Mouse (Mus musculus) MEL (cell line): Measurements from ENCODE around the gene Iba57. TPM values are rescaled to one million over a fixed set of nuclear protein-coding genes. Genes with fewer than 3 reads are reported as not detected.
"Not testable (repeated sequence)": the region's sequence is repeated elsewhere in the genome, so short reads cannot be mapped to it uniquely, and the experiment has no call there.

Experiments
- DNase-seq: peaks from one replicate; pipeline ENCODE4 v3.0.0; 2011; ENCODE audit warnings: low read depth, low spot score
- H3K27ac ChIP-seq: 2 replicates; pipeline ENCODE4 v1.5.1; 2012; ENCODE audit warnings: low read depth, mild to moderate bottlenecking, control low read depth, low read length, moderate library complexity; ENCODE audit not compliant: control insufficient read depth
- H3K27me3 ChIP-seq, 2 experiments: fragments of 150-350 bp in 1 of 2; sonication (generic) in 1 of 2; 2 replicates each; pipeline ENCODE4 v1.6.1; 2012; ENCODE audit warnings: low read length in 2 of 2, mild to moderate bottlenecking in 2 of 2, improper control_type of control experiment in 1 of 2, moderate library complexity in 1 of 2; ENCODE audit not compliant: insufficient read depth in 2 of 2, control insufficient read depth in 1 of 2
- H3K36me3 ChIP-seq, 2 experiments: 2 replicates each; pipeline ENCODE4 v1.6.1; 2012 to 2014; ENCODE audit warnings: low read length in 2 of 2, improper control_type of control experiment in 1 of 2, inconsistent platforms in 1 of 2, mild to moderate bottlenecking in 1 of 2; ENCODE audit not compliant: insufficient read depth in 2 of 2, control insufficient read depth in 1 of 2
- H3K4me1 ChIP-seq, 2 experiments: fragments of 150-350 bp in 1 of 2; sonication (generic) in 1 of 2; 2 replicates each; pipeline ENCODE4 v1.6.1; 2012; ENCODE audit warnings: low read length in 2 of 2, improper control_type of control experiment in 1 of 2, mild to moderate bottlenecking in 1 of 2; ENCODE audit not compliant: insufficient read depth in 2 of 2, control insufficient read depth in 1 of 2
- H3K4me3 ChIP-seq, 2 experiments: fragments of 150-350 bp in 1 of 2; sonication (generic) in 1 of 2; 2 replicates each; pipeline ENCODE4 v1.5.1; 2012; ENCODE audit warnings: low read depth in 2 of 2, low read length in 2 of 2, mild to moderate bottlenecking in 2 of 2, moderate library complexity in 2 of 2, control low read depth in 1 of 2, improper control_type of control experiment in 1 of 2; ENCODE audit not compliant: control insufficient read depth in 1 of 2, insufficient read depth in 1 of 2
- H3K79me2 ChIP-seq: 2 replicates; pipeline ENCODE4 v1.6.1; 2012; ENCODE audit warnings: mild to moderate bottlenecking, low read length, moderate library complexity; ENCODE audit not compliant: control insufficient read depth, poor library complexity, insufficient read depth
- H3K9ac ChIP-seq: 2 replicates; pipeline ENCODE4 v1.6.1; 2012; ENCODE audit warnings: low read depth, mild to moderate bottlenecking, control low read depth, low read length, moderate library complexity; ENCODE audit not compliant: control insufficient read depth, poor library complexity, severe bottlenecking
- H3K9me3 ChIP-seq: fragments of 150-350 bp; sonication (generic); replicated peaks from 2 replicates; pipeline ENCODE4 v1.6.1; 2012; ENCODE audit warnings: mild to moderate bottlenecking, low read length, improper control_type of control experiment, moderate library complexity; ENCODE audit not compliant: insufficient read depth
- BHLHE40 ChIP-seq: IDR thresholded peaks from 2 replicates; pipeline ENCODE4 v1.6.1; 2012; ENCODE audit warnings: low read depth, mild to moderate bottlenecking, inconsistent platforms, low read length, improper control_type of control experiment, borderline replicate concordance
- CHD2 ChIP-seq: IDR thresholded peaks from 2 replicates; pipeline ENCODE4 v1.6.1; 2011; ENCODE audit warnings: low read length, improper control_type of control experiment
- CTCF ChIP-seq, 3 experiments: IDR thresholded peaks in 2 of 3; conservative IDR thresholded peaks in 1 of 3; 2 replicates each; pipeline ENCODE4 v1.5.1; 2011 to 2012; ENCODE audit warnings: low read length in 3 of 3, low read depth in 2 of 3, mild to moderate bottlenecking in 2 of 3, improper control_type of control experiment in 1 of 3, inconsistent platforms in 1 of 3, mixed read lengths in 1 of 3, moderate library complexity in 1 of 3; ENCODE audit not compliant: control insufficient read depth in 1 of 3, insufficient read depth in 1 of 3, poor library complexity in 1 of 3, severe bottlenecking in 1 of 3
- EP300 ChIP-seq, 2 experiments: IDR thresholded peaks; 2 replicates each; pipeline ENCODE4 v1.6.1; 2011; ENCODE audit warnings: improper control_type of control experiment in 2 of 2, low read length in 2 of 2, low read depth in 1 of 2, mild to moderate bottlenecking in 1 of 2
- GATA1 ChIP-seq: IDR thresholded peaks from 2 replicates; pipeline ENCODE4 v1.6.1; 2011; ENCODE audit warnings: low read depth, low read length, improper control_type of control experiment
- HCFC1 ChIP-seq: IDR thresholded peaks from 2 replicates; pipeline ENCODE4 v1.6.1; 2012; ENCODE audit warnings: low read depth, mild to moderate bottlenecking, inconsistent platforms, low read length, improper control_type of control experiment, moderate library complexity
- KAT2A ChIP-seq: conservative IDR thresholded peaks from 2 replicates; pipeline ENCODE4 v1.6.1; 2012; ENCODE audit warnings: low read depth, low read length, improper control_type of control experiment, inconsistent platforms
- MAFK ChIP-seq: IDR thresholded peaks from 2 replicates; pipeline ENCODE4 v1.6.1; 2011; ENCODE audit warnings: low read depth, mild to moderate bottlenecking, low read length, improper control_type of control experiment, borderline replicate concordance
- MAX ChIP-seq: IDR thresholded peaks from 2 replicates; pipeline ENCODE4 v1.6.1; 2011; ENCODE audit warnings: low read length, improper control_type of control experiment
- MAZ ChIP-seq: IDR thresholded peaks from 2 replicates; pipeline ENCODE4 v1.6.1; 2012; ENCODE audit warnings: low read depth, mild to moderate bottlenecking, inconsistent platforms, low read length, improper control_type of control experiment
- MXI1 ChIP-seq: IDR thresholded peaks from 2 replicates; pipeline ENCODE4 v1.6.1; 2011; ENCODE audit warnings: mild to moderate bottlenecking, low read depth, low read length, improper control_type of control experiment
- MYC ChIP-seq: IDR thresholded peaks from 2 replicates; pipeline ENCODE4 v1.6.1; 2011; ENCODE audit warnings: low read depth, mild to moderate bottlenecking, low read length, improper control_type of control experiment, moderate library complexity
- NELFE ChIP-seq: IDR thresholded peaks from 2 replicates; pipeline ENCODE4 v1.6.1; 2011; ENCODE audit warnings: low read depth, low read length, improper control_type of control experiment
- NRF1 ChIP-seq: IDR thresholded peaks from 2 replicates; pipeline ENCODE4 v1.6.1; 2014; ENCODE audit warnings: low read depth, mild to moderate bottlenecking, inconsistent platforms, low read length, improper control_type of control experiment, moderate library complexity; ENCODE audit not compliant: poor library complexity, insufficient read depth, severe bottlenecking
- POLR2A ChIP-seq, 2 experiments: IDR thresholded peaks; 2 replicates each; pipeline ENCODE4 v1.6.1; 2011 to 2012; ENCODE audit warnings: low read length in 2 of 2, mild to moderate bottlenecking in 2 of 2, control low read depth in 1 of 2, improper control_type of control experiment in 1 of 2, low read depth in 1 of 2, moderate library complexity in 1 of 2; ENCODE audit not compliant: control insufficient read depth in 1 of 2, insufficient read depth in 1 of 2, poor library complexity in 1 of 2
- POLR2AphosphoS2 ChIP-seq: IDR thresholded peaks from 2 replicates; pipeline ENCODE4 v1.6.1; 2011; ENCODE audit warnings: low read length, improper control_type of control experiment
- POLR2AphosphoS5 ChIP-seq: IDR thresholded peaks from 2 replicates; pipeline ENCODE4 v1.6.1; 2012; ENCODE audit warnings: low read depth, borderline replicate concordance, mild to moderate bottlenecking, inconsistent platforms, low read length, moderate library complexity, mixed read lengths
- RAD21 ChIP-seq: IDR thresholded peaks from 2 replicates; pipeline ENCODE4 v1.6.1; 2011; ENCODE audit warnings: mild to moderate bottlenecking, low read depth, low read length, improper control_type of control experiment
- RCOR1 ChIP-seq: IDR thresholded peaks from 2 replicates; pipeline ENCODE4 v1.6.1; 2012; ENCODE audit warnings: low read depth, mild to moderate bottlenecking, inconsistent platforms, low read length, improper control_type of control experiment
- SIN3A ChIP-seq: IDR thresholded peaks from 2 replicates; pipeline ENCODE4 v1.6.1; 2012; ENCODE audit warnings: low read length, improper control_type of control experiment, inconsistent platforms
- SMC3 ChIP-seq: IDR thresholded peaks from 2 replicates; pipeline ENCODE4 v1.6.1; 2011; ENCODE audit warnings: low read depth, low read length, improper control_type of control experiment
- TCF12 ChIP-seq: IDR thresholded peaks from 2 replicates; pipeline ENCODE4 v1.6.1; 2014; ENCODE audit warnings: low read depth, mild to moderate bottlenecking, inconsistent platforms, low read length, improper control_type of control experiment, moderate library complexity
- ZC3H11A ChIP-seq: IDR thresholded peaks from 2 replicates; pipeline ENCODE4 v1.6.1; 2012; ENCODE audit warnings: low read depth, mild to moderate bottlenecking, inconsistent platforms, low read length, improper control_type of control experiment
- ZKSCAN1 ChIP-seq: IDR thresholded peaks from 2 replicates; pipeline ENCODE4 v1.6.1; 2012; ENCODE audit warnings: low read depth, mild to moderate bottlenecking, inconsistent platforms, low read length, improper control_type of control experiment, moderate library complexity
- ZMIZ1 ChIP-seq: IDR thresholded peaks from 2 replicates; pipeline ENCODE4 v1.6.1; 2012; ENCODE audit warnings: low read depth, mild to moderate bottlenecking, inconsistent platforms, low read length, improper control_type of control experiment, moderate library complexity
- polyA plus RNA-seq, 2 experiments: library from polyadenylated mRNA; stranded (reverse) in 1 of 2; unstranded in 1 of 2; fragments of >175 nt in 1 of 2; fragments of >200 nt in 1 of 2; gene quantifications; 2 replicates each; pipeline versions ENCODE4 v1.2.1 to v1.2.4; 2012; ENCODE audit warnings: low replicate concordance in 2 of 2, low read depth in 1 of 2; ENCODE audit not compliant: insufficient read length in 2 of 2, insufficient read depth in 1 of 2, missing spikeins in 1 of 2
- total RNA-seq: library from RNA; depleted of rRNA; stranded (reverse); fragments of 300-350 nt; gene quantifications from 2 replicates; pipeline ENCODE4 v1.2.3, GENCODE M21; 2012

Iba57 gene
- total and polyA plus RNA-seq, 3 experiments, result 14.7 to 18.8 TPM; not detected in 1

DNA sequence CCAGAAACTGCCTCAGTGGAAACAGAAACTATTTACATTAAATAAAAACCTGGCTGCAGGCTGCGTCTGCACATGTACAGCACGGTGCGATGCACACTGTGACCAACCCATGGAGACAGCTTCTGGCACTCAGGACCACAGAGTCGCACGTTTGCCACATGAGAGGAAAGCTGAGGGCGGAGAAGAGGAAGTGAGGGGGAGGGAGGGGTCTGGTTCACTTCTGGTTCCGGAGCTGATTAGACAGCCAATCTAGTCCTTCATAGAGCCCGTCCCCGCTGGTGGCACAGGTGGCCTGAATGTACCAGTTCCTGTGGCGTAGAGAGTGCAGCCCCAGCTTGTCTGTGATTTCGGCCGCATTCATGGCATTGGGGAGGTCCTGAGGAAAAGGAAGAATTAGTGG lies 48.8 kb upstream of the Iba57 start:
- peak; percentile 84 for DNase-seq
- H3K4me3 ChIP-seq, H3K27ac ChIP-seq, H3K9ac ChIP-seq, H3K27me3 ChIP-seq, H3K9me3 ChIP-seq: not testable (repeated sequence)
- Histone ChIP-seq H3K4me1 (peaks cover 16 to 25% of the 10 kb centered on the region in 2 experiments), H3K79me2 (peaks cover 51% of the 10 kb centered on the region), H3K36me3 (peaks cover 32 to 56% of the 10 kb centered on the region in 2 experiments)
- TF ChIP-seq POLR2AphosphoS2, result 0 out of 2 replicates have a peak, but pooled peaks have one; percentile 17
- peak; percentile 46; the same call in 1 of the 2 replicates for TF ChIP-seq HCFC1
- TF ChIP-seq MAX, result 0 out of 2 replicates have a peak, but pooled peaks have one; percentile 14
- TF ChIP-seq POLR2A (IDR thresholded peaks at IDR 0.05; ENCODE audit: control insufficient read depth in 1 of 2, insufficient read depth in 1 of 2, low read depth in 1 of 2, low read length in 2 of 2, poor library complexity in 1 of 2), result peak in 1 of 2 experiments; percentile 32; a peak in 1 of 4 replicates
- peak; percentile 54; the same call in 1 of the 2 replicates for TF ChIP-seq SIN3A
- peak in 1 of 2 experiments; percentile 25; a peak in 1 of 4 replicates for TF ChIP-seq EP300 (IDR thresholded peaks at IDR 0.05; ENCODE audit: low read depth in 1 of 2, low read length in 2 of 2)

DNA sequence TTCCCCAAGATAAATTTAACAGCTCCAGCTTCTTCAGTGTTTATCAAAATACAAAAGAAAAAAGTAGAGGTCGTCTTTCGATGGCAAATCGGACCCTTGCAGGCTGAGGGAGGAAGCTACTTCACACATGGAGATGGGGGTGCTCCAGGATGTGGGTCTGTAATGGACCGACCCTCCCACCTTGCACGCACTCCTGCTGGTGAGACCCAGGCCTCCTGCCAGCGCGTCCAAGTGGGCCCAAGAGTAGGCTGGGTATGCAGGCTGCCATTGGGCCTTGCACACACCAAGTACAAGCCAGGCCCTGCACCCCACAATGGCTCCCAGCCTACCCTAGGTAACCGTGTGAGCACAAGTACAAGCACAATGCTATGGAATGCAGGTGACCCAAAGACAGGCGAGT lies 48.0 kb upstream of the Iba57 start:
- not testable (repeated sequence) for H3K9ac ChIP-seq, H3K27me3 ChIP-seq, H3K9me3 ChIP-seq, DNase-seq, H3K4me3 ChIP-seq, H3K27ac ChIP-seq
- Histone ChIP-seq H3K36me3 (peaks cover 31 to 50% of the 10 kb centered on the region in 2 experiments), H3K4me1 (peaks cover 9 to 23% of the 10 kb centered on the region in 2 experiments), H3K79me2 (peaks cover 44% of the 10 kb centered on the region)
- 0 out of 2 replicates have a peak, but pooled peaks have one; percentile 40 for TF ChIP-seq ZMIZ1

DNA sequence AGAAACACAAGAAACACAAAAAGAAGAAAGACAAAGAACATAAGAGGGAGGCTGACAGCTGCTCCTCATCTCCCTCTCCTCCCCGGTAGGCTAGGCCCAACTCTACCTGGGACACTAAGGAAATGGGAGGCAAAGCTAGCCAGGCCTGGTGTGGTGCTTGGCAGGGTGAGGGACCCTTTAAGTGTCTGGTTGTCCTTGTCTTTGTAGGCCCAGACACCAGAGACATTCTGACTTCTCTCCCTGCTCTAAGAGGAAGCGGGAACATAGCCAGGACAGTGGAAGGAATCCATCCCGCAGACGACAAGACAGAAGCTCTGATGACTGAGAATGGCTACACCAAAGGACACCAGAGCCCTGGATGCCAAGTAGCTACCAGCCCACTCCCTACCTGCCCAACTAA lies 46.5 kb upstream of the Iba57 start:
- Histone ChIP-seq H3K27me3 (no peaks in the 10 kb centered on the region), H3K79me2 (peaks cover 31% of the 10 kb centered on the region), H3K9me3 (no peaks in the 10 kb centered on the region), H3K27ac (no peak overlapping the region), H3K9ac (no peak overlapping the region), H3K4me3 (no peak overlapping the region), H3K4me1 (peaks cover 2 to 19% of the 10 kb centered on the region in 2 experiments; a peak in 3 of 4 replicates), H3K36me3 (peaks cover 18 to 38% of the 10 kb centered on the region in 2 experiments)
- DNase-seq, result peak; percentile 33
- TF ChIP-seq ZC3H11A (no peak), RAD21 (no peak), BHLHE40 (no peak), NELFE (no peak), ZKSCAN1 (no peak), NRF1 (no peak), MAFK (no peak), TCF12 (no peak), CTCF (IDR thresholded peaks at IDR 0.05 in 2 of 3, conservative IDR thresholded peaks at IDR 0.05 in 1 of 3; ENCODE audit: control insufficient read depth in 1 of 3, insufficient read depth in 1 of 3, low read depth in 2 of 3, low read length in 3 of 3, poor library complexity in 1 of 3, severe bottlenecking in 1 of 3) (no peak), CHD2 (no peak), MXI1 (no peak), POLR2A (IDR thresholded peaks at IDR 0.05; ENCODE audit: control insufficient read depth in 1 of 2, insufficient read depth in 1 of 2, low read depth in 1 of 2, low read length in 2 of 2, poor library complexity in 1 of 2) (peak in 1 of 2 experiments; percentile 37; a peak in 1 of 4 replicates), POLR2AphosphoS5 (0 out of 2 replicates have a peak, but pooled peaks have one; percentile 36), KAT2A (no peak), RCOR1 (no peak), GATA1 (no peak), MYC (no peak), SMC3 (no peak), ZMIZ1 (peak; percentile 13; the same call in 1 of the 2 replicates), HCFC1 (no peak), MAZ (no peak), EP300 (IDR thresholded peaks at IDR 0.05; ENCODE audit: low read depth in 1 of 2, low read length in 2 of 2) (no peak)
